Mouse (Mus musculus) CD4-positive, CD25-positive, alpha-beta regulatory T cell, adult 4 months (primary cell): ENCODE measurements around the gene Rpl14. TPM values are rescaled to one million over a fixed set of nuclear protein-coding genes. Genes with fewer than 3 reads are reported as not detected.

Experiments
- ATAC-seq: one replicate; pipeline ENCODE4 v1.8.0; 2017
- polyA plus RNA-seq, 2 experiments: library from polyadenylated mRNA; unstranded; fragments of 100-300 nt; shearing (Covaris generic); gene quantifications; one replicate each; pipeline ENCODE4 v1.2.1; 2017

The Rpl14 gene
- polyA plus RNA-seq, 2 experiments from 2014 or later, result 1,931 to 1,996 TPM

DNA sequence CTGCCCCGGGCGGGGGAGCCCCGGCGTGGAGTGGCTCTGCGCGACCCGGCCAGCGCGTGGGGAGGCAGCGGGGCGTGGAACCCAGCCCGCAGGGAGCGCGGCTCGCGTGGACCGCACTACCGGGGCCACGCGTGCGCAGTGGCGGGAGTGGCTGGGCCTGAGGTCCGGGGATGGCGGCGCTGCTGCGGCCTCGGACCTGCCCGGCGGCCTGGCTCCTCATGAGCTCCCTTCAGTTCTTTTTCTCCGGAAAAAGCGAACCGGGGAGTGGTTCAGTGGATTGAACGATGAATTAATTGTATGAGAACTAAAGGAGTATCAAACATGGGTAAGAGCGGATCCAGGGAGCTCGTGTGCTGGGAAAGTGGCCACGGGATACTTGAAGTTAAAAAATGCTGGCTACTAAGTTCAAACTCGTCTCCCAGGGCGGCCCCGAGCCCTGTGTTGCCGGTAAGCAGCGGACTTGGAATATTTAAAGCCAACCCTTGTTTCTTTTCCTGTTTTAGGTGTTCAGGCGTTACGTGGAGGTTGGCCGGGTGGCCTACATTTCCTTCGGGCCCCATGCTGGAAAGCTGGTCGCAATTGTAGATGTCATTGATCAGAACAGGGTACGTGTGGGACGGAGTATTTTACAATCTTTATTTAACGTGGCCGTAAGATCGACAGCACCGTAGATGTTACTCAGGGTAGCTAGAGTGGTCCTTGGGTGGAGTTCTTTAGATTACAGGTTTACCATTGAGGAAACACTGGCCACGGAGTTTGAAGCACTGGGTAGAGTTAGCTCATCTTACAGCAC is 545 bp downstream of the Rpl14 start:
- peak; percentile 4 for ATAC-seq

DNA sequence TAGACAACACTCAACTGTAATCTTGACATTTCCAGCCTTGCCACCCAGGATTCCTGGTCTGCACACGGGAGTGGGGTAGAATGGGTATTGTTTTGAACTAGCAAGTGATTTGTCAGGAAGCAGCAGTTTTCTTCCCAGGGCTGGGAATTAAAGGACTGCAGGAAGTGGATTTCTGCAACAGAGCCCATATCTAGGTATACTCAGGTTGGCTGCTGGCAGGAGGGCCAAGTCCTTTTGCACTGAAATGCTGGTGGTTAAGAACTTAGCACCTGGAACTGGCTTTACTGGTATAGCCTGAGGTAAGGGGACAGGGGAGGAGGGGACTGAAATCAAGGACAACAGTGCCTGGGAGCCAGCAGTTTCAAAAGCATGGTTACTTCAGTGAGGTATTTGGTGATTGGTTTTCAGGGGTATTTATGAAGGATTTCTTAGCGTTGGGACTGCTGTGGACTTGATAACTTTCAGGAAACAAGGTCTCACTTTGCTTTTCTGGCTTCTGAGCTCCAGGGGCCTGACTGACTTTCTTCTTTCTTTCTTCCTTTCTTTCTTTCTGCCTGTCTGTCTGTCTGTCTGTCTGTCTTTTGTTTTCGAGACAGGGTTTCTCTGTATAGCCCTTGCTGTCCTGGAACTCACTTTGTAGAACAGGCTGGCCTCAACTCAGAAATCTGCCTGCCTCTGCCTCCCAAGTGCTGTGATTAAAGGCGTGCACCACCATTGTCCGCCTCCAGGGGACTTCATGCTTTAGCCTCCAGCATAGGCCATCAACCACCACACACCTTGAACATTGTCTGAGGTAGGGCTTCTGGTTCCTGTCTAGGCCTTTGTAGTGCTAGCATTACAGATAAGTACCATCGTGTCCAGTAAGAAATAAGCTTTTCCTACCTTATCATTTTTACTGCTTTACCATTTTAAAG is 4.8 kb downstream of the Rpl14 start:
- ATAC-seq, result no peak

DNA sequence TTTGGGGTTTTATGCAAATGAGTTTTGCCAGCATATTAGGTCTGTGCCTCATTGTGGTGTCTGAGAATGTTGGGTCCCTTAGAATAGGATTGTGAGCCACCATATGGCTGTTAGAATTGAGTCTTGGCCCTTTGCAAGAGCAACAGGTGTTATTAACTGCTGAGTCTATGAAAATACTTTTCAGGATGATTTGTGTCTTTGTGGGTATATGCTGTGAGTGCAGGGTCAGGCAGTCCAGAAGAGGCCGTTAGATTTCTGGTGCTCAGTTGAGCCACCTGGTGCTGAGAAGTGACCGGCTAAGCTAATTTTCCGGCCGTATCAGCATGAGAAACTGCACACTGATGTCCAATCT is 5.4 kb downstream of the Rpl14 start:
- ATAC-seq, result no peak

DNA sequence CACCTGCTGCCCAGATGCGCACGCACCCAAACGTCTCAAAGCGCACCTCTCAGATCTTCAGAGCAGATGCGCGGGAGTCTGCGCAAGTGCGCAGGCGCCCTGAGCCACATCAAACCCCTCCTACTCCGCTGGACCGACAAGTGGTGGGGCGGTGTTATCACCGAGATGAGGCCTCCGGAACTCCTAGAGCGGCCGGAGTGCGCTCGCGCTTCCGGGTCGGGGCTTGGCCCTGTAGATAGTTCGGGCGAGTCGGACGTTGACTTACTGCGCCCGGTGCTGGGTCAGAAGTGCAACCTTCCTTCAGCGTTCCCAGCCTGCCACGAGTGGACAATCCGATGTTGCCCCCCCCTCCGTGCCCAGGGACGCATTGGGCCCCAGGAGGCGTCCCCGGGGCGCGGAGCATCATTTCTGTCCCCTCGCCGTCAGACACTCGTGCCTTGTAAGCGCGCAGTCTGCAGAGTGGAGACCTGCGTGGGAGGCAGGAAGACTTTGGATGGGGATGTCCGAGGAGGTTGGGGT is 5.9 kb downstream of the Rpl14 start:
- ATAC-seq, result peak; percentile 89

DNA sequence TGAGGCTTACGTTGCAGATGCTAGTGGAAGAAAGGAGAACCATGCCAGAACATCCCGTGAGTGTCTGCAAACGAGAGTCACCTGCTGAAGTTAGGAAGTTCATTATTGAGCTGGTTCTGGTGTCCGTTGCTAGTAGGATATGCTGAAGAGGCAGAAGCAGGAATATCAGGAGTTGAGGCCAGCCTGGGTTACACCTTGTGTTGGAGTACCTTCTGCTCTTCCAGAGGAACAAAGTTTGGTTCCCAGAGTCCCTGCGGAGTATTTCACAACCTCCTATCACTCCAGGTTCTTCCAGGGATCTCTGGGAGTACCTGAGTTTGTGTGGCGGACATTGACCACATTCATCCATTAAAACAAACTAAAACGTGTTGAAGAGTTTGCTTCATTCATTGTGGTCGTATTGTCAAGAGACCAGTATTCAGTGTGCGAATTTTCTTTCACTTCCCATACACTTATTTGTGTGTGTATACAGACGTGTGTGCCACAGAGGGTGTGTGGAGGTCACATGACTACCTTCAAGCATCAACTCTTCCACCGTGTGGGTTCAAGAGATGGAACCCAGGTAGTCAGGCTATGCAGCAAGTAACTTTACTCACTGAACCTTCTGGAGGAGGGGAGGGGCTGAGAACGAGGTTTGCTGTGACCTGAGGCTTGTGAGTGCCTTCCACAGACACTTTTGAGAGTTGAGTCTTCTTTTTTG is 6.6 kb downstream of the Rpl14 start:
- ATAC-seq, result no peak

DNA sequence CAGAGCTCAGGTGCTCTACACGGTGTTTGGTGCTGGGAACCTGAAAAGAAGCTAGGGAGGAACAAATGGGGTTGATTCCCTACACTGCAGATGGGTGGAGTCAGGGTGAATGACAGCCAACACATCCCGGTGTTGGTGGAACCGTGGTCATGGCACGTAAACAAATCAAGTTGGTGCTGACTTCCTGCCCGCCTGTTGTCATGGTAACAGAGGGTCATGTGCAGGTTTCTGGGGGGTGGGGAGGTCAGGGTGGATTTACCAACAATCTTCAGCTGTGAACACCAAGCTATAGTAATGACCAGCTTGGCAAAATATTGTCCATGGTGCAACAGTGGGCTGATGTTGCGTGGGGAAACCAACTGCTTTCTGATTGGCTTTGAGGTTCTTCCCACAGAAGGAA is 7.5 kb downstream of the Rpl14 start:
- ATAC-seq, result no peak

DNA sequence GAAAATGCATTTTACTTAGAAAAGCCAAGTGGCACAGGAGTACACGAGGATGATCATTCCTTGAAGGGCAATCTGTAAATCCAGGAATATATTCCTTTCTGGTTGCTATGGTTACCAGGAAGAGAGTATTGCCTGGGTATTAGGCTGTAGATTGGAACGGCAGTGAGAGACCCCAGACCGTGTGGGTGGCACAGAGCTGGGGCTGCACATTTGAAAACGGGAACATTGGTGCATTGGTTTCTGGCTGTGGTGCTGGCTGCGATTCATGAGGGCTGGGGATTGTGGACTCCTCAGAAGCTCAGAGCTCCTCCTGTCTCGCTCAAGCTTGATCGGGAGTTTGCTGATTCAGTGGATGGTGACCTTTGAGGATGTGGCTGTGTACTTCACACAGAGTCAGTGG is 8.6 kb downstream of the Rpl14 start:
- ATAC-seq, result no peak

DNA sequence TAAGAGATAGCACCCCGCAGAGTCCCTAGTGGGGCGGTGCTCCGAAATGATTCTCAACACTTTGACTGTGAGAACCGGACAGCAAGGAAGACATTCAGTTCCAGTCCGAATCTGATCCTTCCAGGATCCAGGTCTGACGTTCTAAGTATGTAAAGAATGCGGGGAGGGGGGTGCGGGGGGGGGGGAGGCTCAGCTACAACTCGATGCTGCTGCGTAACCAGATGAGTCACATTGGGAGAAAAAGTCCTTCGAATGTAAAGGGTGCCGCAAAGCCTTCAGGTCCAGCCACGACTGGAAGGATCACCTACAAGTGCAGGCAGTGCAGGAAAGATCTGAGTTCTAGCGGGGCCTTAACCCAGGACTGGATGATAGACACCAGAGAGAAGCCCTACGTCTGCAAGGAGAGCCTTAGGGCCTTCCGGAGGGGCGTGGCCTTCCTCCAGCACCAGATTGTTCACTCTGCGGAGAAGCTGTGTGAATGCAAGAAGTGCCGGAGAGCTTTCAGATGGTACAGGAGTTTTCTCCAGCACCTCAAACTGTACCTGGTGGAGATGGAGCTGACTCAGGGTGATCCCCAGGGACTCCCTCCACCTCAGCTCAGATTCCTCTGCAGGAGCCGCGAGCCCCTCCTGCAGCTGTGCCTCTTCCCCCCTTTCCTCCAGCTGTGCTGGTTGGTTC is 10.8 kb downstream of the Rpl14 start:
- peak; percentile 66 for ATAC-seq

DNA sequence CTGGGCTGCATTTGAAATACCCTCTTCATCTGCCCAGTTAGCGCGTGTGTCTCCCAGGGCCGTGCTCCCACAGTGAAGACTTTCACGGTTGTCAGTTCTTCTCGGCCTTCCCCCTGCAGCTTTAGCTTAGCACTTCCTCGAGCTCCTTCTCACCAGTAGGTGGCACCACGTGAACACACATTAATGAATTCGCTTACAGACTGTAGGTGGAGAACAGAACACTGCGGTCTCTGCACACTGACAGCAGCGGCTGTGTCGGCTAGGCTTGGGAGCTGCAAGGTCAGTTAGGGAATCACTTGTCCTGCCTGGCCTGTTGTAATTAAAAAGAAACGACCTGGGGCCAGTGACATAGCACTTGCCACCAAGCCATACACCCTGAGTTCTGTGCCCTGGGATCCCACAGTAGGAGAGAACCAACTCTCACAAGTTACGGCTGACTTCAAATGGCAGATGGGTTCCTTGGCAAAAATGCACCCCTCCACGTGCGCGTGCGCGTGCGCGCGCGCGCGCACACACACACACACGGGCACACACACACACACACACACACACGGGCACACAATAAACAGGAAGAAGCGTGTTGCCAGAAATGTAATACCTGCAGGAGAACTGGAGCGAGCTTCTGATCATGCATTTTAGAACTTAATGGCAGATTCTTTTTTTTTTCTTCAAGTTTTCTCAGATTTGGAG is 11.5 kb downstream of the Rpl14 start:
- peak; percentile 88 for ATAC-seq

DNA sequence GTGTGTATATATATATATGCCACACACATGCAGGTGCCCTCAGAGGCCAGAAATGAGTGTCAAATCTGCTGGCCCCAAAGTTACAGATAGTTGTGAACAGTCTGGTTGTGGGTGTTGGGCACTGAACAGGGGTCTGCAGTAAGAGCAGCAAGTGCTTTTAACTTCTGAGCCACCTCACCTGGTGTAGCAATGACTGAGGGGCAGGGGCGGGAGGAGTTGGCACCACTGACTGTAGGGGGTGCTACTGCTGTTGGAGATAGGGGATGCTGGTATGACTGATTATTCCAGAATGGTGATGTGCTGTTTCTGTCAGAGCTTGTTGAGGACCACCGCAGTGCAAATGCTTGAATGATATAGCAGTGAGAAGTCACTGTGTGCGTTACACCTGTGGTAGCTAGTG is 12.1 kb downstream of the Rpl14 start:
- no peak for ATAC-seq

DNA sequence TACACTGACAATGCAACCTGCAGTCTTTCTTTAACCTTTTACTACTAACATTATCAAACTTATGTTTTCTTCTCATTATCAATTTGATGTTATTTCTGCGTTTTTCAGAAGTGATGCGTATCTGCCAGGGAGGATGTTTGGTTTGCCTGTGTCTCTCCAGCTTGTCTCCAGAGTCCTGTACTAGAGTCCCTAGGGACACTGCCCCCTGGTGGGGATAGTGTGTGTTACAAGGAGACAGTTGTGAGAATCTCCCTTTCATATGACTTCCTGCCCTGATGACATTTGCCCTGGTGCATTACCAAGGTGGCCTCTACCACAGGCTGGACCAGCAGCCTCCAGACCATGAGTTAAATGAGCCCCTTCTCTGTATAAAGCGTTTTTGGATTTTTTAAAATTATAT is 15.3 kb downstream of the Rpl14 start:
- ATAC-seq, result peak; percentile 40

DNA sequence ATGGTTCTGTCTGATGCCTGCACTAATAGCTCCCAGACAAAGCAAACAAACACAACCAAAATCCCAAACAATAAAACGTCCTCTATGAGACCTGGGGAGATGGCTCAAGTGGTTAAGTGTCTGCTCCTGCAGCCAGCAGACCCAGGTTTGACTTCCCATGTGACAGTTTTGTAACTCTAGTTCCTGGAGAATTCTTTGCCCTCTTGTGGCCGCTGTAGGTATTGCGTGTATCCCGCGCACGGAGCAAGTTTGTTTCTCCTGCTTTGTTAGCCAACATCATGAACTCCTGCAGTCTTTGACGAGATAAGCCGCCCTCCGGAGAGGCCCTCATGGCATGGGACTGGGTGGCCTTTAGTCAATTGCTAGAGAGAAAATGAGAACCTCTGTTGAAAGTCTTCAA is 20.2 kb downstream of the Rpl14 start:
- ATAC-seq, result peak; percentile 71

DNA sequence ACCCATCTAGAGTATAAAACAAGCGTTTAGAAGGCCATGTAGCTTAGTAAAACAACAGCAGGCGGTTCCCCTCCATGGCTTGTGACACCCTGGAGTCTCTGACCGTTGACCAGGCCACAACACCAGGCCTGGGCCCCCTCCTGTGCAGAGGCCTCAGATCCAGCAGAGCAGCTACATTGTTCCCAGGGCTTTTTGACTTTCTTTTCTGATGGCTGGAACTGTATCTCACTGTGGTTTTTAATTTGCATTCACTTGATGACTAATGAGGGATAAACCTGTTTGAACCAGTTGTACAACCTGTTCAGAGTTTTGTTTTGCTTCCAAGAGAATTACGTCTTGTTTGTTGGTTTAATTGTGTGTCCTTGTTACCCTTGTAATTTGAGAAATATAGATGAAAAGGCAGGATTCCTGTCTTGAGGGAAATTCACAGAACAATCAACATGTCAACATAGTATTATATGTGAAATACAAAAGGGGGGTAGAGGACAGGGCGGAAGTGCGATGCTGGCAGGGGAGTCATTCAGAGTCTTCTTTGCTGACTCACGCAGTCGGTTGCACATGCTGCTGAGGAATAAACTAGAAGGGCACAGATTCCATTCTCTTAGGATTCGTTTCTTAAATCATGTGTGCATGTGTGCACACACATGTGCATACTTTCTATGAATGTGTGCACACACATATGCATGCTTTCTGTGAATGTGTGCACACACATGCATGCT is 22.3 kb downstream of the Rpl14 start:
- ATAC-seq, result no peak

DNA sequence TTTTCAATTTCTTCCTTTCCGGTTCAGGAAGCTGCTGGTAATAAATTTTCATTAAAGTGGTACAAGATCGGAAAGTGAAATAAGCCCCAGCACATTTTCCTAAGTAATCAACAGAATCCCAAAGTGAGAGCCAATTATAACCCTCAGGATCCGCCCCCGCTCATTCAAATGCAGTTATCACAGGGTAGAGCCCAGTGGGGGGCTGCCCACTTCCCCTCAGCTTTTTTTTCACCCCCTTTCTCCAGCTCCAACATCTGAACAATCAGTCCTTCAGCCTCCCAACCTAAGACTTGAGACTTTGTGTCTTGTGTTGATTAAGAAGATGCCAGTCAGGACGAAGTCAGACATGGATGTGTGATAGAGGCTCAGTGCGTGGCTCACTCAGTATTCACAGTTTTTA is 23.6 kb downstream of the Rpl14 start:
- ATAC-seq, result no peak

DNA sequence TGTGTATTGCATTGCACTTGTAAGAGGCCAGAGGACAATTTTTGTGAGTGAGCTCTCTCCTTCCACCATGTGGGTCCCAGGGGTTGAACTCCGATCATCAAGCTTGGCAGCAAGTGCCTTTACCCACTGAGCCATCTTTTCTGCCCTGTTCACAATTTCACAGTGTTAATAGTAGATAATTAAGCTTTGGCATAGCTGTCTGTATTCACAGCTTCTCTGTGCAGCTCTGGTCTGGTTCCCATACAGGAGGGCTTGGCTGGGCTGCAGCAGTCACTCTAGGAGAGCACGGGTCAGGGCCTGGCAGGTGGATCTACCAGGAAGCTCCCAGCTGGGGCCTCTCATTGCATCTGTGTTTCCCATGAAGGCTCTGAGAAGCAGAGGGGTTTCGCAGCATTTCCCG is 24.1 kb downstream of the Rpl14 start:
- no peak for ATAC-seq

DNA sequence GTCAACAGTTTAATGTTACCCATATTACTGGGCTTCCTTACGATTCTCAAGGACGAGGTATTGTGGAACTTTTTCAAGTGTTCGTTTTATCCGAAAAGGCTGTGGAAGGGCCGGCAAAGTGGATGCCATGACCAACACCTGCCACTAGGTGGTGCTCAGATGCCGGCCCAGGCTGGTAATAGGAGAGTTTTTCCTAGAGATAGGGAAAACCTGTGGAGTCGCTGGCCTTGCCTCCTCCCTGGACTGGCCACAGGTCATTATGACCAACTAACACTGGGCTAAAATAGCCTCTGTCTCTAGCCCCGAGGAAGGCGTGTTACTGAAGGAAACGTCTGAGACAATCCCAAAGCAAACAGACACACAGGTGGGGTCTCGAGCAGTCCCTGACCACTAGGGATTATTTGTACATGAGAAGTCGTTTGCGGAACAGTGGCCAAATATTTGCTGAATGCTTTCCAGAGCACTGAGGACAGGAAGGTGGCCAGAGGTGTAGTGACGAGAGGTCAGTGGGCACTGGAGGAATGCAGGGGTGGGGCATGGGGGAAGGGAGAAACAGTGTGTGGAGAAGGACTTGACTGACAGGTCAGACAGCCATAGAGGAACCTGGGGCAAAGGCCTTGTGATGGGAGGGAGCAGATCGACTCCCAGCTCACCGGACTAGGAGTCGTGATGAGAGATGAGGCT is 30.4 kb downstream of the Rpl14 start:
- peak; percentile 58 for ATAC-seq

DNA sequence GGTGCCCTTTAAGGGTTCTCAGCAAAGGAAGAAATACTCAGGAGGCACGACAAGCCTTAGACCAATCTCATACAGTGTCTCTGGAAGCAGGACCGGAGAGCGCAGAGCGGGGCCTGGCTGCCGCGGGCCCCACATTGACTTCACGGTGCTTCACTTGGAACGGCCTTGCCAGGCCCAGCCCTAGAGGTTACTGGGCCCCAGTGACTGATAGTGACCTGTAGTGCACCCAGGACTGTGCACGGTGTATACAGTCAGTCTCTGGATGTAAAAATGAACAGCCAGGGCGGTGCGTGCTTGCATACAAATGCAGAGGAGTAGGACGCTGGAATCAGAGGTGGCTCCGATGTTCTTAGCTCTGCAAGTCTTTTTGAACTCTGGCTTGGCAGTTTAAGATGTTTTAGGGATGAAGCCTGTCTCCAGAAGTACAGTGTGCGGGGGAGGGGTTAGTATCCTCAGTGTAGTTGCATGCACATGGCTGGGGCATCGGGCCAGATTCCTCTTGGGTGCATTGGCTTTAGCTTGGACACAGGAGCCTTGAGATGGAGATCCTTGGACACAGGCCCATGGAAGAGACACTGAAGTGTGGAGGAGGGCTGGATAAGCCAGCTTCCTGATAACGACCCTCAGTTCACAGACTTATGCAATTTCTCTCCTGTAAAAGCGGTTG is 31.1 kb downstream of the Rpl14 start:
- ATAC-seq, result no peak

DNA sequence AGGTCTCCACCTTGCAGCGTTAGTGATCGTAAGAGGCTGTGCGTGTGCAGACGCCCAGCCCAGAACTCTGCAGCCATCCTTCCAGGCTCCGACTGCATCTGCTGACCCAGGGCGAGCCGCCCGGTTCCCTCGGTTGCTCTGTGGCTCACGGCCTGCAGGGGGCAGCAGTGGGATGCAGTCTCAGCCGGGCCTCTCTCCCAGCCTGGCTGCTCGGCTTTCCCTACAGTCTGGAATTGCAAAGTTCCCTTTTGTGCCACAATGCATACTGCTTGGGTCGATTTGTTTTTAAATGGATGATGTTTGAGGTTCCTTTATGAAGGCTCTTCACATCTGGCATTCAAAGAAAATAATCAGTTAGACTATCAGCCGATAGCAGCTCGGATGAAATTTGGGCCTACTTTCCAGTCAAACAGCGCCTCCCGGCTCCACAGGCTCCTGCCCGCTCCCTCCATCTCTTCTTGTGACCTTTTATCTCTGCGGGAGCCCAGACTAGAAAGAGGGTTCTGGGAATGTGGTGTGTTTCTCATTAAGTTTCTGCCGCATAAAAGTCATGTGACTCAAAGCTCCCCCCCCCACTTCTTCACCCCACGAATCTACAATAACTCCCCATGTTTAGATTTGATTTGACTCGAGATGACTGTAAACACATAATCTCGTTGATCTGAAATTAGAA is 31.7 kb downstream of the Rpl14 start:
- ATAC-seq, result peak; percentile 56

DNA sequence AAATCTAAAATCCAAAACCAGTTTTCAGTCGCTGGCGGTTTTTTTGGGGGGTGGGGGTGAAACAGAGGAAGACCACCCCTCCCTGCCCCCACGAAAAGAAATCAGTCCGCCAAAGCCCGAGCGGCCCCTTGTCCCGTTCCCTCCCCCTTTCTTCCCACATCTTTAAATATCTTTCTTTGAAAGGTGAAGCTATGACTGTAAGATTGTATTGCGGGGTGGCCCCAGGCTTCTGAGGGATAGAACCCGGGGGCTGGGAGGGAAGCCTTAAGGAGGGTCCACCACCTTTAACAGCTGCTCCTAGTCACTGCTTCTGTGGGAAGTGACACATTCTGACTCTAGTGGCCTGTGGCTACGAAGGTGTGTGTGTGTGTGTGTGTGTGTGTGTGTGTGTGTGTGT is 32.3 kb downstream of the Rpl14 start:
- no peak for ATAC-seq
